Mouse (Mus musculus) gastrocnemius, postnatal 14 days (tissue): ENCODE measurements around the gene Ltbp1. TPM values are rescaled to one million over a fixed set of nuclear protein-coding genes. Genes with fewer than 3 reads are reported as not detected.
A peak's percentile ranks its signal among the peaks of the same experiment; 100 is the strongest.
"Not testable (repeated sequence)": the region's sequence is repeated elsewhere in the genome, so short reads cannot be mapped to it uniquely, and the experiment has no call there.

Source experiments
- DNase-seq: peaks from one replicate; pipeline ENCODE4 v3.0.0; 2021; ENCODE audit warnings: mixed read lengths
- intact Hi-C: fragments of 180-260 bp; cut with DNase I; formaldehyde crosslinking; loops from one replicate; pipeline ENCODE4 v1.15.1; 2025; ENCODE audit warnings: low total_unique reads
- total RNA-seq, 2 experiments: library from RNA; stranded (reverse); gene quantifications; 2 replicates each; pipeline ENCODE4 v1.2.3; 2021

Gene Ltbp1
- total RNA-seq, 2 experiments from 2014 or later, result 18.4 to 18.7 TPM

DNA sequence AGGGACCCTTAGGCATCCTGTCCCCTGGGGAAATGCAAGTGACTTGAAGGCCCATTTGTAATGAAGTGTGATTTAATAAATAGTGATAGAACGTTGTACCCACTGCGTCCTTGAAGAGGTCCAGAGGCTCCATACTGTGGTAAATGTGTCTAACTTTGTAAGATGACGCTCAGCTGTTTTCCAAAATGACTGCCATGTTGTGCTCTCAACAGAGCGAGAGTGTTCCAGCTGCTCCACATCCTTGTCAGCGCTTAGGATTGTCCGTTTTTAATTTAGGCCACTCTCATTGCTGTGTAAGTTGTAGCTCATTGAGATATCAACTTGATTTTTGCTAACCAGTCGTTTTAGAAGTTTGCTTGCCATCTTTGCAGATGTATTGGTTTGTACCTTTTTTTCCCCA, 91.4 kb downstream of the Ltbp1 start:
- DNase-seq, result no peak
- intact Hi-C loops, result no loop called here

GRCm38 (mm10) chr17:75097367-75097766, 92.0 kb downstream of the Ltbp1 start:
- no peak for DNase-seq
- intact Hi-C loops, result no loop called here

DNA sequence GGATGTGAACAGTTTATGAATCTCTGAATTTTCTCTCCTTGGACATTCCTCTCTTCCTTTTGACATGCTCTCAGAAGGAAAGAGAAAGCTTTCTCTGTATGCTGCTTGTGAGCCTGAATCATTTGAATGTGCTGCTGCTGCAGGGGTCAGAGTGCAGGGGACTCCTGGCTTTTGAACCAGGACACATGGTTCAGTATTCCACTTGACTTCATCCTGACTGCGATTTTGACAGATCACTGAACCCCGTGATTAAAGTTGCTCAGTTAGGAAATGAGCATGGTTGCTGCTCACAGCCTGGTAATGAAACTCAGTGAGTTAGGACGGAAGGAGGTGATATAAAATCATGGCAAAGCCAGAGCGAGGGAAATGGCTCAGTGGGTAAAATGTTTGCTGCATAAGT, 95.8 kb downstream of the Ltbp1 start:
- intact Hi-C loops, result no loop called here

GRCm38 (mm10) chr17:75101994-75102393, 96.6 kb downstream of the Ltbp1 start:
- intact Hi-C loops, result no loop called here

More for the DNA sequence above, 95.8 kb downstream of the Ltbp1 start:
- no peak for DNase-seq

GRCm38 (mm10) chr17:75107412-75107811, 102.0 kb downstream of the Ltbp1 start:
- intact Hi-C loops, result no loop called here

More at GRCm38 (mm10) chr17:75101994-75102393, 96.6 kb downstream of the Ltbp1 start:
- no peak for DNase-seq

DNA sequence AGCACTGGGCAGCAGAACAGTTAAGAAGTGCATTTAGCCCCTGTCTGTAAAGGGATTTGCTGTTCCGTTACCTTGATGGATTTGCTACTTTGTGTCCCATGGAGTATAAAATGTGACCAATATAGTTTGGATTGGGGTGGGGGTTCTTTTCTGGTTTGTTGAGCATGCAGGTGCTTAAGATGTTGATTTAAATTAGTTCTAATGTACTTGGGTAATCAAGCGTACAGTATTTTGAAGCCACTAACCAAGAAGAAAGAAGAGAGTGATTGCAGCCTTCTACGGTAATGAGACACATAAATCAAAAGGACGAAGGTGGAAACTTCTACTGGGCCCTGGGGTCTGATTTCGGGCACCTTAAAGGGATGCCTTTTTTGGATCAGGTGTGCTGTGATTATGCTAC, 102.5 kb downstream of the Ltbp1 start:
- DNase-seq, result no peak
- intact Hi-C loops, result no loop called here

More at GRCm38 (mm10) chr17:75107412-75107811, 102.0 kb downstream of the Ltbp1 start:
- DNase-seq, result no peak

DNA sequence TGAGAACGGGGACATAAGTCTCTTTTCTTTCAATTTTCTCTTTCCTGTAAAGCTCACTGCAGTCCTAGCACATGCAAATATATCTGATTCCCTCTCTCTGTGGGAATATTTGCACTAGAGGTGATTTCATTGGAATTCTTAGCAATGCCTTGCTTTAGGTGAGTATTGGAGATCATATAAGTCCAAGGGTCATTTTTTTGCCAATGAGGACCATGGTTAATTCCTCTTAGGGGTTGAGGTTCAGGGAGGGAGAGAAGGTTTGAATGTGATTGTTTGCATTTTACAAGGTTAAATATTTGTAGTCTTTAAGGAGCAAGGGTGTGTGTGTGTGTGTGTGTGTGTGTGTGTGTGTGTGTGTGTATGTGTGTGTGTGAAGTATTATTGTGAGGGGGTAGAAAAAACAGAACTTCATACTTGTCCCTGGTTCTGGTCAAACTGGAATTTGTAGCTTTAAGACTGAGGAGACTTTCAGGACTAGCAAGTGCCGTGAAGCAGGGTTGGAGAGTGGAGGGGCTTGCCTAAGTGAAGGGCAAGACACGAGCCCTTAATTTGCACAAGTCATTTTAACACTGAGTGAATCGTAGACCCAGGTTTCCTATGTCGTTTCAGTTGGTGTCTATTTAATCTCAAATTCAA, 103.8 kb downstream of the Ltbp1 start:
- no peak for DNase-seq
- intact Hi-C loops, result no loop called here

DNA sequence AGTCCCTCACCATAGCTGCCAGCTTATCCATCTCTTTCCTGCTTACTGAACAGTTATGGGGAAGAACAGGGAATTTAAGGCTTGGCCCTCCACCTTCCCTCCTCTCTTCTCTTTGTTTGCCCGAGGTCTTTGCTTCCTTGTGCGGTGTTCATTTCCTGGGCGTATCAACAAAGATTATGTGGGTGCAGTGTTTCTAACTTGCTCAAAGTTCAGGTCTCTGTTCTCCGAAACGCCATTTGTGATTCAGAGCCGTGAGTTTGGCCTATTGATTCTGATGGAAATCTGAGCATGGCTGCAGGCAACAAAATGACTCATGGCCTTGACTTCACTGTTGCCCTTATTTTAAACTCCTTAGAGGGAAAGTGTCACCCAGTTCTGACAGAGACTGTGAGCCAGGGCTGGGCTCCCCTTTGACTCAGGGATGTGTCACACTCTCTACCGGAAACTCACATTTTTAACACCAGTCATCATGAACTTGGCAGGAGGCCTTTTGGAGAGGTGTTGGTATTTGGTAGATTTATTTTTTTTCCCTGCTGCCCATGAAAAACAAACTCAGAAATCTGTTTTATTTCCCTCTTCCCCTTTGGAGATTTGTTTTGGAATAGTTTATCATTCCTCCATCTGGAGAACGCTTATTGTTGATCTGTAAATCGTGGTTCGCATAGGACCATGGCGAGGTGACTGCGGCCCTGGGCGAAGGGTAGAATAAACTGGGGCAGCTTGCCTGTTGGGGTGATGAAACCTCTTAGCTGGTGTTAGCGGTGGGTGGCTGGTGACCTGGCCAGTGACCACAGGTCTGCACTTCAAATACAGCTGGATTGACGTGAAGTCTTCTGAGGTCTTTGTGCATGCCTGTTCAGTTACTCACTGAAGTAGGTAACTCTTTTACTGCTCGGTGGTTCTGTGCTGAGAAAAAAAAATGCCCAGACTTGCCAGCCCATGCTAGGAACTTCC, 105.2 kb downstream of the Ltbp1 start:
- intact Hi-C loops, result no loop called here
- no peak for DNase-seq

DNA sequence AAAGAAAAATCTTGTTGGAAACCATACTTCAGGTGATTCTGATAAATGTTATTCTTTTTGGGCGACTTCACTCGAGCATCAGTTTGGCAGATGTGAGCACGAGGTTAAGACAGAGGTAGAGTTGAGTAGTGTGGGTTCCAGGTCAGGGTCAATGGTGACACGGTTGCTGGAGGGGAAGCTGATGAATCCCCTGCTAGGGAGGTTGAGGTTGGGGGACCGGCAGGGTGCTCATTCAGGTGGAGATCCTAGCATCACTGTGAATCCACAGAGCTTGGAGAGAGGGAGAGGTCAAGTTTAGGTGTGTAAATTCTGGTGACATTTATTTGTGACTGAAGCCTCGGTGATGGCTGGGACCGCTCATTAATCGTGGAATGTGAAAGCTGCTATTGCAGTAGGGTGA, 110.2 kb downstream of the Ltbp1 start:
- intact Hi-C loops, result no loop called here
- DNase-seq, result no peak

- DNase-seq, result no peak
- intact Hi-C loops, result no loop called here
Observed at GRCm38 (mm10) chr17:75118896-75119295, 113.5 kb downstream of the Ltbp1 start.

GRCm38 (mm10) chr17:75119422-75119821, 114.1 kb downstream of the Ltbp1 start:
- no peak for DNase-seq
- intact Hi-C loops, result no loop called here

DNA sequence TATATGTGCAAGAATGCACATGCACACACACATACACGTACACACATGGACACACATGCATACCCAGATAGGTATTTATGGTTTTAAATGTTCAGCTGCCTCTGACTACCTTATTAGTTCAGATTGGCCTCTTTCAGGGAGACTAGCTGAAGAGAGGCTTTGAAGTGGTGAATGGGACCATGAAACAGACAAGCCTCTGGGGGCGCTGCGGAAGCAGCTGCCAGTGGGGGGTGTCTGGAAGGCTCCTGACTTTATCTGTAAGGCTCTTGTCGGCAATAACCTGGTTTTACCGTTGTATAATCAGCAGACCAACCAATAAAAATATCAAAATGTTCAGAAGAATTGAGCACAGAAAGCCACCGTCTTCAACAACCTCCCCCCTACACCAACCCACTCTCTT, 114.7 kb downstream of the Ltbp1 start:
- intact Hi-C loops, result no loop called here

DNA sequence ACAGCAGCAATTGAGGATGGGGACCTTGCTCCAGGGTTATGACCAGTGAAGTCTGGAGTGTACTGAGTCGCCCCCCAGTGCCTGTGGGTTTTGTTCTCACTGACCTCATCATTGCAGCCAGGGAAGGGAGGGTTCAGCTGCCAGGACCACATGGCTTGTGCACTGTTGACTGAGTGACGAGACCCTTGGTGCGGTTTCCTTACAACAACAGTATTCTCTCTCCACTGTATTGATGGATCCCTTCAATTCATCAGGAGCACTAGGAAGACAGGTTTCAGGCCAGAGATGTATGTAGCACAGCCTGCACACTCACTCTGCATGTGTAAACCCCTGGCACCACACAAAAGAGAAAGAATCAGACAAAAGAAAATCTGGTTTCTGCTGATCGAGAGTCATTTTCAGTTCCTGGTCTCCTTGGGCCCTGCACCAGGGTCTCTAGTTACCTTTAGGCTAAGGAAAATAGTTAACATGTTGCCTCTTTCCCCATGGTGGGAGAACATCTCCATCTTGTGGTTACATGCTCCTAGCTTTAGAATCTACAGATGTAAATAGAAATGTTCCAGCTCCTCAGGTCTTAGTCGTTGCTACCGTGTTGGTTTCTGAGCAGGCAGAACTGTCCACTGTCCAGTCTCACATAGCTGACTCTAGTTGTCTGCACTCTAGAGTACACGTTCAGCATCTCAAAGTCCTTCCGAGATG, 117.4 kb downstream of the Ltbp1 start:
- intact Hi-C loops, result no loop called here
- no peak for DNase-seq

More for the DNA sequence above, 114.7 kb downstream of the Ltbp1 start:
- no peak for DNase-seq

DNA sequence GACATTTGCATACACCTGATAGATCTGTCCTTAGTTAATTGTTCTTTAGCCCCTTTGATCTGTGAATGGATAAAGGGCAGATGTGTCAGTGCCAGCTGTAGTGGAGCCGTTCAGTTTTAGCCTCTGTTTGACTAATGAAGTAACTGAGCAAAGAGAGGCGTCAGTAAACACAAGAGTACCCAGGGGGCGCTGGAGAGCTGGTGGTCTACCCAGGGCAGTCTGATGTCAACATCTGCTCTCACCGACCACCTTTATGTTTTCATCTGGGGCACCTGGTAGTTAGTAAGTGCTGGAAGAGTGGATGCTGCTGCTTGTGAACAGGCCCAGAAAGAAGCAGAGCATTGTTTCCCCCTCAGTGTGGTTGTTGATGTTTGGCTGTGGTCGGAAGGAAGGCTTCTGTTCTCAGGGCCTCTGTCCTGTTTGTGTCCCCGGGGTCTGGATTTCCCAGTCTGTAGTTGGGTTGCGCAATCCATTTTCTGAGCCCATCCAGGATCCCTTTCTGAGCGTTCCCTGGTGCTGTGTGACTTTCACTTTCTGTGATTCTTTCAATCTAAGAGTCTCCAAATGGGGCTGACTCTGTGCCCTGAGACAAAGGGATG, 123.1 kb downstream of the Ltbp1 start:
- DNase-seq, result peak; percentile 33
- intact Hi-C loops, result no loop called here

GRCm38 (mm10) chr17:75133983-75134382, 128.6 kb downstream of the Ltbp1 start:
- intact Hi-C loops, result no loop called here

DNA sequence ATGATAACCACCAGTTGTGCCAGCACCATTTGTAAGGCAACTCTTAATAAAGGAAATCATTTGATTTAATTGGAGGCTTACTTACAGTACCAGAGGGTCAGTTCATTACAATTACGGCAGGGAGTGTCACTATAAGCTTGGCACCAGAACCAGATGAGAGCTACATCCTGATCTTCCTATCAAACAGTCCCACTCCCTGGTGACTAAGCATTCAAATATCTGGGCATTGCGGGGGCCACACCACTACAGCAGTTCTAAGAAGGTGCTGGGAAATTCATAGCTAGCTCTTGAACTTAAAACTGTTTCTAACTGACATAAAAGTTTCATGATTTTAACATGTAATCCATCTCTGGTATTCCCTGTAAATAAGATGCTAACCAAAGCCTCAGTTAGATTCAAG, 134.4 kb downstream of the Ltbp1 start:
- DNase-seq, result no peak
- intact Hi-C loops, result no loop called here

More at GRCm38 (mm10) chr17:75133983-75134382, 128.6 kb downstream of the Ltbp1 start:
- no peak for DNase-seq

GRCm38 (mm10) chr17:75142845-75143244, 137.5 kb downstream of the Ltbp1 start:
- intact Hi-C loops, DNase-seq: not testable (repeated sequence)

DNA sequence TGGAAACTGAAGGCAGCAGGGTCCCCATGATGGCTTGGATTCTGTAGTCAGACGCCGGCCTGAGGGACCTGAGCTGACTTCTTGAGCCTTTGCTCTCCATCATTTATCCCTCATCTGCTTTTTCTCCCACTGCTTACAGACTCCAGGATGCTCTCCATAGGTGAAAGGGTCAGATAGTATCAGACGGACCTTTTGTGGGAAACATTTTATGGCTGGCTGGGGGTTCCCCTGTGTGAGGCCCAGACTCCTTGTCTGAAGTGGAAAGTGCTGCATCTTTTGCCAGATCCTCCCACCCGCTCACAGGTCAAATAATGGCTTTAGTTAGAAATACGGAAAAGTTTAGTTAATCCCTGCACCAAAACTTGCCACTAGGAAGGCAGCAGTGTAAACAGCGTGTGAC, 138.6 kb downstream of the Ltbp1 start:
- intact Hi-C loops, result no loop called here
- DNase-seq, result no peak

DNA sequence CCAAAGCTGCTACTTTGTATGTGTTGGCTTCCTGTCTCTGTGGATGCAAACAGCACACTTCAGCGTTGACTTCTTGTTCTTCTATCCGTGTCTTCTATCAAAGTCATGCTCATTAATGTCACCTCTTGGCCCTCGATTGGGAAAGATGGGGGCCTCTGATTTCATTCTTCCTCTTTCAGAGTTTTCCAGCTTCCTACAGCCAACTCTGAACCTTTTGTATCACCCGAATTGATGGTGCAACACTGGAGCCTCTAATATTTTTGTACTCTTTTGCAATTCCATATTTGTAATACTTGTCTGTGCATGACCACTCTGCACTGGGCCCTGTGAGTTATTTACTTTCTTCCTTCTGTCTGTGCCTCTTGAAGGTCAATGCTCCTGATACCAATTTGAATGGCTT, 141.8 kb downstream of the Ltbp1 start:
- DNase-seq, result no peak
- intact Hi-C loops, result no loop called here

DNA sequence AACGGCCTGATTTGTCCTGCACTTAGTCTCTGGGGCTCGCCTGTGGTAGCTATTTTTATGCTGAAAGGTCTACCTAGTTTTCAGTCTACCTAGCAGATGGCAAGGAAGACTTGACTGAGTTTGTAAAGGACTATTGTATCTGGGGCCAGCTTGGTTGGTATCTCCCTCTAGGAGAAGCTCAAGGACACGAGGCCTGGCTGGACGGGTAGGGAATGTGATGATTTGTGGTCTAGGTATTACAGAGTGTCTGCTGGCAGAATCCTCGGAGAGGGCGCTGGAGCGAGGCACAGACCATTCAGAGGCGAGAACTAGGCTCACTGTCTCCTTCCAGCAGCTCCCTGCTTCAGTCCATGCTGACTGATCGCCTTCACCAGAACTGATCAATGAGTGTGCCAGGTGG, 146.4 kb downstream of the Ltbp1 start:
- intact Hi-C loops, result no loop called here
- DNase-seq, result no peak
